Mouse (Mus musculus): Measurements from ENCODE around the gene Stra6. TPM values are rescaled to one million over a fixed set of nuclear protein-coding genes. Genes with fewer than 3 reads are reported as not detected.

The Stra6 gene
- total RNA-seq, 1 experiment from 2014 or later: not detected

DNA sequence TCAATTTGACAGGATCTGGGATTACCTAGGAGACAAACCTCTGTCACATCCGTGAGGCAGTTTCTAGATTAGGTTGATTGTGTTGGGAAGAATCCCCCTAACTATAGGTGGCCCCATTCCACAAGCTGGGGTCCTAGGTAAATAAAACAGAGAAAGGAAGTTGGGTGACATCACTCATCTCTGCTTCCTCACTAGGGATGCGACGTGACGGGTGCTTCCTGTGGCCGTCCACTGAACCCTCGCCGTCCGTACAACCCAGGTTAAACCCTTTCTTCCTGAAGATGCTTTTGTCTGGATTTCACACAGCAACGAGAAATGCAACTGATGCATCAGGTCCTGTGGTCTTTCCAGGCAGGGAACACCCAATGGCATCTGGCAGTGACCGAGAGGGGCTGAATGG lies 16.5 kb upstream of the Stra6 start:
- ATAC-seq (replicated peaks; ENCODE audit: insufficient number of reproducible peaks, low FRiP score, low TSS enrichment, poor library complexity, severe bottlenecking): no peak

DNA sequence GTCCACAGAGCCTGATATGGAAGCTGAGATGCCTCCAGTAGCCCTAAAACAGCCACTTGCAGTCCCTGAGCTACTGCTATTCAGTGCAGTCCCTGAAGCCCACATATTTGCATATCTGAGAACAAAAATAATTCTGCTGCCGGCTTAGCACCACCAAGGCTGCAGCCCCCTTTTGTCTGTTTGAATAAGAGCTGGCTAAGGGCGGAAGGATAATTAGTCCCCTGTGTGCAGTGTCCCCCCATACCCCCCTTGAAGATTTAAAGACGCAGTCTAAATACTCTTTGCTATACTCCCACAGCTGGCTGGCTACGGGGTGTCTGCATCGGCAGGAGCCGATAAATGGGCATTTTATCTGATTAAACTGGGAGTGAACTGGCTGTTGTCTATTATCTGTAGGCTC lies 15.0 kb upstream of the Stra6 start:
- no peak for ATAC-seq (replicated peaks; ENCODE audit: insufficient number of reproducible peaks, low FRiP score, low TSS enrichment, poor library complexity, severe bottlenecking)

- ATAC-seq (replicated peaks; ENCODE audit: insufficient number of reproducible peaks, low FRiP score, low TSS enrichment, poor library complexity, severe bottlenecking): no peak
Observed at GRCm38 (mm10) chr9:58049186-58049585, 14.4 kb upstream of the Stra6 start.

GRCm38 (mm10) chr9:58049861-58050260 lies 13.7 kb upstream of the Stra6 start:
- ATAC-seq (replicated peaks; ENCODE audit: insufficient number of reproducible peaks, low FRiP score, low TSS enrichment, poor library complexity, severe bottlenecking): no peak

DNA sequence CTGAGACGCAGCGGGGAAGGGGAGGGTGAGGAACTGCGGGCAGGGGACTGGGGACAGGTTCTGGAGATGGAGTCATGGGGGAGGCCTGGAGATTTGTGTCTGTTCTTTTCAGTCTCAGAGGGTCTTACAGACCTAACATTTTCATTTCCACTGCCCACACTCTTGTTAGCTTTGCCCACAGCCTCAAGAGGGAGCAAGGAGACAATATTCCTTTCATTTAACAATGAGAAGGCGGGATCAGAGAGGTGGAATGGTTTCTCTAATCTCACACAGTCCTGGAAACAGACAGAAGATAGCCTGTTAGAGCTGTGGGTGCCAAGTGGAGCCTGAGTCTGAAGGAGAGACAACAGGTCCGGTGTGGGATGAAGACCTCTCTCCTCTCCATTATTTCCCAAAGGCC lies 11.7 kb upstream of the Stra6 start:
- ATAC-seq (replicated peaks; ENCODE audit: insufficient number of reproducible peaks, low FRiP score, low TSS enrichment, poor library complexity, severe bottlenecking): no peak

- ATAC-seq (replicated peaks; ENCODE audit: insufficient number of reproducible peaks, low FRiP score, low TSS enrichment, poor library complexity, severe bottlenecking): no peak
Observed at GRCm38 (mm10) chr9:58053102-58053501, 10.5 kb upstream of the Stra6 start.

GRCm38 (mm10) chr9:58053544-58053943 lies 10.0 kb upstream of the Stra6 start:
- ATAC-seq (replicated peaks; ENCODE audit: insufficient number of reproducible peaks, low FRiP score, low TSS enrichment, poor library complexity, severe bottlenecking): no peak

DNA sequence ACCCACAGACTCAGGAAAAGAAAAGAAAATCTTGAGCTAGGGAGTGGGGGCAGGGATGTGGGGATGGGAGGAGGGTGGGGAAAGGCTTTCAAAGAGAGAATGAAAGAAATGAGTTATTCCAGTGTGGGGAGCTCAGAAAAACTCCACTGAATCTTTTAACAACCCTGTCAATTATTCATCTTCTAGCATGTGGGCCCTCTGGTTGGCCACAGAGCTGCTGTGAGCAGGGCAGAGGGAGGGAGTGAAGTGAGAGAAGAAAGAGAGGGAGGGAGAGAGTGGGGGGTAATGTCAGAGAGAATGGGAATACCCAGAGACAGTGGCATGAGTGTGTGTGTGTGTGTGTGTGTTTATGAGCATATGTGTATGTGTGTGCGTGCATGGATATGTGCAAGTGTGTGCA lies 9.6 kb upstream of the Stra6 start:
- ATAC-seq (replicated peaks; ENCODE audit: insufficient number of reproducible peaks, low FRiP score, low TSS enrichment, poor library complexity, severe bottlenecking): no peak

DNA sequence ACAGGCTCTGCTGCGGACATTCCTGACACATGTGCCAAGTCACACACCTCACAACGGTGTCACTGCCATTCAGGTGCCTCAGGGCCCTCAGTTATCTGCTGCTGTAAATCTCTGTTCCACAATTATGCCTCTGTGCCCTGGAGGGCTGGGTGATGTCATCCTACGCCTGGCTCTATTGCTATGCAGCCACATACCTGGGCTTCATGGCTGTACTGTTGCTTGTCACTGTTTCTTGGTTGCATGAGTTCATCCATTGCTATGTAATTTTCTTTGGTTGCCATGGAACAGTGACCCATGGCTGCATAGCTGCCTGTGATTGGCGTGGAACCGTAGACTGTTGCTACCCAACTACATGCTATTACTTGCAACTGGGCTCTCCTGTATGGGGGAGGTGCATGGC lies 7.9 kb upstream of the Stra6 start:
- no peak for ATAC-seq (replicated peaks; ENCODE audit: insufficient number of reproducible peaks, low FRiP score, low TSS enrichment, poor library complexity, severe bottlenecking)

DNA sequence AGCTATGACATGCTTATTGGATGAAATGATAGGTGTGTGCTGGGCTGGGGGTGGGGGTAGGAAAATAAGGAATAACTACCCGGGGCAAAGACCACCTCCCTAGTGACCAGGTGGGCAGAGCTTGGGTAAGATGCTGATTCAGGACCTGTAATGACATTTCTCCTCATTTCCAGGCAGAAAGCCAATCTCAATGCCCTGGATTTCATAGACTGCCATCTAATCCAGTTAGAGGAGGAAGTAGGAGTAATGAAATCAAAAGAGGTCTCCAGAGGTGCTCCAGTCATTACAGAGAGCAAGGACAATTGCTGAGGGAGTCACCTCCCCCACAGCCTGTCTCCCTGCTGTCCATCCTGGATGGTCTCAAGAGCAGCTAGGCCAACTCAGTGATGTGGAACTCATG lies 3.7 kb upstream of the Stra6 start:
- ATAC-seq (replicated peaks; ENCODE audit: insufficient number of reproducible peaks, low FRiP score, low TSS enrichment, poor library complexity, severe bottlenecking): no peak

DNA sequence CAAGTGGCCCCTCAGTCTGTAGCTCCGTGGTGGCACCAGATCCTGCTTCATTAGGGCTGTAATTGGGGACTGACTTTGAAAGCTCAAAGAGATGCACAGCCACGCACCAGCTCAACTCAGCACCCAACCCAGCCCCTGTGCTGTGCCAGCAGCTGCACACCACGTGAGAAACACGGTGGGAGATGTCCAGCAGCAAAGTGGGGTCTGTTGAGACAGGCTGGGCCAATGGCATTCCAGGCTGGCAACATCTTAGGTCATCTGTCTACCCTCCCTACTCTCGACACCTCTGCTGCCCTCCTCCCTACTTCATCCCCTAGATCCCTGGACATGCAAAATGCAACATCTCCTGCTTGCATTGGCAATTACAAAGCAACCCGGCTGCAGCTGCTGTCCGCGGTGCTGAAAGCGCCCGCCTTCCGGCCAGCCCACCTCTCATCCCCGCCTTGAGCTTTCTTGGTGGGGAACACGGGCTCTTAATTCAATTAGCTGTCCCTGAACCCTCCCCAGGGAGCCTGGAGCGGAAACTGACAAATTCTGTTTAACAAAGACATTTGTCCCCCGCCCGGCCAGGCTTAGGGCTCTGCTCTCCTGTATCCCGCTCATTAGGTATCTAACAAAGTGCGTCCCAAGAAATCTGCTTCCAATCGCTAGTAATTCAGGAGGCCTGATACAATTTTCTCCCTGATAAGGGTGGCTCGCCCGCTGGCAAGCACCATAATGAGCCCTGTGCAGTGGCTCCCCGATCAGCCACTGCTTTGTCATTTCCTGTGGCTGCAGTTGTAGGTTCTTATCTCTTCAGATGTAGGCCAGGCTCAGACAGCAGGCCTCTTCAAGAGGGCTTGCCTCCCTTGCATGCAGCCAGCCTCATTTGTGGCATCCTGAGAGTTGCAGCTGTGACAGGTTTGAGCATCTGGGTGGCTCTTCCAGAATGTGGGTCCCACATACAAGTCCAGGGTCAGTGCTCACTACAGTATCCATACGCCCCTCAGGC lies 2.6 kb upstream of the Stra6 start:
- no peak for ATAC-seq (replicated peaks; ENCODE audit: insufficient number of reproducible peaks, low FRiP score, low TSS enrichment, poor library complexity, severe bottlenecking)

DNA sequence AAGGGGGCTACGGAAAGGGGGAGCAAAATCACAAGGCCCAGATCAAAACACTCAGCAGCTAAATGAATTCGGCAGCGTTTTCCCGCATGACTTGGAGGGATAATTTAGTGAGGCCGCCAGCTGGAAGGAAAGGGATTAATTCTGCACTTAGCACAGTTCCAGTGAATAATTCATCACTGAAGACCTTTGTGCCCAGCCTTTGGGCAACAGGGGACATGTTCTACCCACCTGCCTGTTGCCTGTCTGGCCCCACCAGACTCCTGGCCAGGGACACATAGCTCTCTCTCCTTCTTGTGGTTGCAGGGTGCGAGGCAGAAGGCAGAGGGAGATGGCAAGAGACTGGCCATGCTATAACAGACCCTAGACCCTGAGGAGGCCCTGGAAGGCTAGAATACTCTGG lies 1.9 kb downstream of the Stra6 start:
- no peak for ATAC-seq (replicated peaks; ENCODE audit: insufficient number of reproducible peaks, low FRiP score, low TSS enrichment, poor library complexity, severe bottlenecking)

- ATAC-seq (replicated peaks; ENCODE audit: insufficient number of reproducible peaks, low FRiP score, low TSS enrichment, poor library complexity, severe bottlenecking): no peak
Observed at GRCm38 (mm10) chr9:58065977-58066730, 2.6 kb downstream of the Stra6 start.

- ATAC-seq (replicated peaks; ENCODE audit: insufficient number of reproducible peaks, low FRiP score, low TSS enrichment, poor library complexity, severe bottlenecking): no peak
Observed at GRCm38 (mm10) chr9:58066731-58067095, 3.1 kb downstream of the Stra6 start.

DNA sequence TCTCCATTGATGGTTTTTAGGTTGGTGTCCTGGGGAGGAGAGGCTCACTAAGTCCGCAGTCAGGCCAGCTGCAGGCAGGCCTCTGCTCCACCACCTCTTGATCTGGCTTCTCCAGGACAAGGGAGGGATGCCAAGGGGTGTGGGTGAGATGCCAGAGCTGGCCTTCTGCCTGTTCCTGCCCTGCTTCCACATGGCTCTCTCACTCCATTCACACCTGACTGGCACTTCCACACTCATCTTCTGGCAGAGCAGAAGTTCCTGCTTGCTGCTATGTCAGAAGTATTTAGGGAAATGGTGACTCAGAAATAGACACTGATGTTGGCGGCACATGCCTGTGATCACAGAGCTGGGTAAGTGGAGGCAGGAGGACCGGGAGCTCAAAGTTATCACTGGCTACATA lies 4.0 kb downstream of the Stra6 start:
- ATAC-seq (replicated peaks; ENCODE audit: insufficient number of reproducible peaks, low FRiP score, low TSS enrichment, poor library complexity, severe bottlenecking): no peak

- ATAC-seq (replicated peaks; ENCODE audit: insufficient number of reproducible peaks, low FRiP score, low TSS enrichment, poor library complexity, severe bottlenecking): no peak
Observed at GRCm38 (mm10) chr9:58074561-58074960, 11.0 kb downstream of the Stra6 start.

- ATAC-seq (replicated peaks; ENCODE audit: insufficient number of reproducible peaks, low FRiP score, low TSS enrichment, poor library complexity, severe bottlenecking): no peak
Observed at GRCm38 (mm10) chr9:58084586-58084985, 21.0 kb downstream of the Stra6 start.

- no peak for ATAC-seq (replicated peaks; ENCODE audit: insufficient number of reproducible peaks, low FRiP score, low TSS enrichment, poor library complexity, severe bottlenecking)
Observed at GRCm38 (mm10) chr9:58085074-58085473, 21.5 kb downstream of the Stra6 start.

DNA sequence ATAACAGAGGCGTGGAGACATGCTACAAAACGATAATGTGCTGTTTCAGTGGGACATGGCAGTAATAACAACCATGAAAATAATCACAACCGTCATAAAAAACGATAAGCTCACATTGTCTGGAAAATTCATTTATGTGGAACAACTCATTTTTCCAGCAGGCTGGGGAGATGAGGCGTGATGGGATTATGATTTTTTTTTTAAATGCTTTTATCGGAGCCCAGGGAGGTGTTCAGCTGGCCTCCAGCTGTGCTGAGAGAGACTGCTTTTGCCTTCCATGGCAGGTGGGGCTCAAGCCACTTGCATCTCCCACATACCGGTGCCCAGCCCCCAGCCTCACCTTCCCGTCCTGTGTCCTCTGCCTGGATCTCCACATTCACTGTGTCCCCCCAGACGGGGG lies 22.6 kb downstream of the Stra6 start:
- no peak for ATAC-seq (replicated peaks; ENCODE audit: insufficient number of reproducible peaks, low FRiP score, low TSS enrichment, poor library complexity, severe bottlenecking)

DNA sequence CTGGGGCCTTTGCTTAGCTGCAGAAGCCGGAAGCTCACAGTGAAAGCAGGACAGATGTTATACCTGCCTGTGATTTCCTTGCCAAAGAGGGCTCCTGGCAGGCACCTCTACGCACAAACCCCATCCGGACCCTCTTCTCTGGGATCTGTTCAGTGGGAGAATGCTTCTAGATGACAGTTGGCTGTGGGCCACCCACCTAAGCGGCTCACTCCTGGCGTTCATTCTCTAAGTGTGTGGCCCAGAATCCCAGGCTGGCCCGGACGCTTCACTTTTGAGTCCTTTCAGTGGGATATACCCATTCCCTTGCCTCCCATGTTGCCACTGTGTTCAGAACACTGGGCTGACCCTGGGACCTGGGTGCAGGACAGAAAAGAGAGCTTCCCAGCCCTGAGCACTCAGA lies 23.3 kb downstream of the Stra6 start:
- no peak for ATAC-seq (replicated peaks; ENCODE audit: insufficient number of reproducible peaks, low FRiP score, low TSS enrichment, poor library complexity, severe bottlenecking)
